Mouse (Mus musculus): ENCODE measurements around the gene Sash1. TPM values are rescaled to one million over a fixed set of nuclear protein-coding genes. Genes with fewer than 3 reads are reported as not detected.

Sash1 gene
- polyA plus RNA-seq, 1 experiment from 2014 or later, result 1.7 TPM

DNA sequence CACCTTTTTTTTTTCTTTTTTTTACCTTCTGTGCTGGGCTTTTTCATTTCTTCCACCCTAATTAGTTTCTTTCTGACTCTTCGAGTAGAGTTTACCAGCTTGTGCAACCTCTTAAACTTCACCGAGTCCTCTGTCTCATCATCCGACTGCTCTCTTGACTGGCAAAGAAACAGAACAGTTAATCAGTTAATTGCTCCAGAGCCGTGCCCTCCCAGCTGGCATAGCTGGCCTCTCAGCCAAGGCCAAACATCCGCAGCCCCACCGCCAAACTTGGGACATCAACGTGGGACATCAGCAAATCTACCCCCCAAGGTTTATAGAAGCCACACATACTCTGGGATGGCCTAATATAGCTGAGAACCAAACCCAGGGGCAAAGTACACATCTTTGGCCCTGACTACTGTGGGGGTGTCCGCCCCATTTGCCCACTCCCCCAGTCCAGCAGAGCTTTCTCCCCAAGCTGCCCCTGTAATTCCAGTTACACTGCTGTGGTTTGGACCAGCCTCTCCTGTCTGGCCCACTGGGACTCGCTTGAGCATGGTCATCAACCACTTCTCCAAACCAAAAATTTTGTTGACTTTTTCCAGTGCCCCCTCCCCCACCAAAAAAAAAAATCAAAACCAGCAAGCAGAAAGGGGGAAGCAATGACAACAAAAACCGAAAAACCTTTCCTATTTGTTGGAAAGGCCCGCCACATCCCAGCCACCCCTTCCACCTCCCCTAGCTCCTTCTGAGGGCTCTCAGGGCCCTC, 129.1 kb downstream of the Sash1 start:
- Histone ChIP-seq H3K9me3 (ENCODE audit: control insufficient read depth, low read length) (no peaks in the 10 kb centered on the region), H3K4me2 (no peak overlapping the region), H3K27me3 (replicated peaks; ENCODE audit: control insufficient read depth, insufficient read depth, low read length) (no peaks in the 10 kb centered on the region), H3K27ac (ENCODE audit: low read depth, low read length) (no peak overlapping the region), H3K36me3 (ENCODE audit: control insufficient read depth, insufficient read depth, low read length) (no peaks in the 10 kb centered on the region), H3K4me3 (ENCODE audit: low read depth, low read length) (no peak overlapping the region), H3K4me1 (replicated peaks; ENCODE audit: control insufficient read depth, insufficient read depth, low read length) (no peaks in the 10 kb centered on the region; the same call in 1 of the 2 replicates), H3K9ac (ENCODE audit: low read depth, low read length) (no peak overlapping the region)
- 72% methylated on average over 11 of the region's 11 CpGs for WGBS
- ATAC-seq (replicated peaks; ENCODE audit: low FRiP score), result no peak
- DNase-seq (ENCODE audit: low spot score), result no peak

DNA sequence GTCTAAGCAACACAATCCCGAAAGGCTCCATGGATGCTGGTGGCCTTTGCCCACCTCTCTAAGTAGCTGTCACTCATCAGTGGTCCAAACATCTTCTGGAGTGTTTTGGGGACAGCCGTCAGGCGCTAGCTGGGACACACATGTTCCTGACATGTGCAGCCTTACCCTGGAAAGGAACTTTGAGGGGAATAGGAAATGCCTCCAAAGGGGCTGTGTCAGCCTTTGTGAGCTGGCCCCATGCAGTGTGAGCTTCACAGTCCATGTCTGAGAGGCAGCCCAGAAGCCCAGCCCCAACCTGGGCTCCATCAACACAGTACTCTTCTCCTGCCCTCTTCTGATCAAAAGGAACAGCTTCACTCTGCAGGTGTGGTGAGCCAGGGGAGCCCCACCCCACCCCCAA, 132.5 kb downstream of the Sash1 start:
- ATAC-seq (replicated peaks; ENCODE audit: low FRiP score) (no peak), DNase-seq (ENCODE audit: low spot score) (no peak)
- no peak overlapping the region for H3K27ac ChIP-seq (ENCODE audit: low read depth, low read length)
- no peak overlapping the region for H3K4me2 ChIP-seq
- H3K36me3 ChIP-seq (ENCODE audit: control insufficient read depth, insufficient read depth, low read length), result no peaks in the 10 kb centered on the region; the same call in 1 of the 2 replicates
- no peaks in the 10 kb centered on the region for H3K27me3 ChIP-seq (replicated peaks; ENCODE audit: control insufficient read depth, insufficient read depth, low read length)
- no peak overlapping the region for H3K4me3 ChIP-seq (ENCODE audit: low read depth, low read length)
- no peaks in the 10 kb centered on the region for H3K9me3 ChIP-seq (ENCODE audit: control insufficient read depth, low read length)
- H3K4me1 ChIP-seq (replicated peaks; ENCODE audit: control insufficient read depth, insufficient read depth, low read length), result no peaks in the 10 kb centered on the region; the same call in 1 of the 2 replicates
- H3K9ac ChIP-seq (ENCODE audit: low read depth, low read length), result no peak overlapping the region
- 89% methylated on average over 3 of the region's 3 CpGs for WGBS

DNA sequence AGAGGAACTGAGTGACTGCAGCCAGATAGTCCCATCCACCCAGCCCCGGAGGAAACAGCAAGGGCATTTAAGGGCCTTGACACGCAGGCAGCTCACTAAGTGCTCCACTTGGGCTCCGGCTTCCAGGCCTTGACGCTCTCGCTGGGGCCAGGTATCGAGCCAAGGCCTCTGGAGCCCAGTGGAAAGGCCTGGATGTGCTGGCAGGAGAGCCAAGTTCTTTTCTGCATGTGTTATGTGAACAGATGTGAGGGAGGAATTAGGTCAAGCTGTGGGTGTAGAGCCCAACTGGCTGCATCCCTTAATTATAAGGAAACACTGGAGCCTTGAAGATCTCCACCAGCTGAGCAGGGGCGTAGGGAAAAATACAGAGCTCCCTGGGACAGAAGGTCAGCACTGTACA, 133.4 kb downstream of the Sash1 start:
- no peaks in the 10 kb centered on the region for H3K9me3 ChIP-seq (ENCODE audit: control insufficient read depth, low read length)
- no peak overlapping the region for H3K9ac ChIP-seq (ENCODE audit: low read depth, low read length)
- DNase-seq (ENCODE audit: low spot score) (no peak), ATAC-seq (replicated peaks; ENCODE audit: low FRiP score) (no peak)
- no peak overlapping the region for H3K4me2 ChIP-seq
- H3K27me3 ChIP-seq (replicated peaks; ENCODE audit: control insufficient read depth, insufficient read depth, low read length), result no peaks in the 10 kb centered on the region
- H3K4me1 ChIP-seq (replicated peaks; ENCODE audit: control insufficient read depth, insufficient read depth, low read length), result no peaks in the 10 kb centered on the region; the same call in 1 of the 2 replicates
- no peaks in the 10 kb centered on the region; the same call in 1 of the 2 replicates for H3K36me3 ChIP-seq (ENCODE audit: control insufficient read depth, insufficient read depth, low read length)
- no peak overlapping the region for H3K27ac ChIP-seq (ENCODE audit: low read depth, low read length)
- WGBS, result 88% methylated on average over 7 of the region's 7 CpGs
- H3K4me3 ChIP-seq (ENCODE audit: low read depth, low read length), result no peak overlapping the region

DNA sequence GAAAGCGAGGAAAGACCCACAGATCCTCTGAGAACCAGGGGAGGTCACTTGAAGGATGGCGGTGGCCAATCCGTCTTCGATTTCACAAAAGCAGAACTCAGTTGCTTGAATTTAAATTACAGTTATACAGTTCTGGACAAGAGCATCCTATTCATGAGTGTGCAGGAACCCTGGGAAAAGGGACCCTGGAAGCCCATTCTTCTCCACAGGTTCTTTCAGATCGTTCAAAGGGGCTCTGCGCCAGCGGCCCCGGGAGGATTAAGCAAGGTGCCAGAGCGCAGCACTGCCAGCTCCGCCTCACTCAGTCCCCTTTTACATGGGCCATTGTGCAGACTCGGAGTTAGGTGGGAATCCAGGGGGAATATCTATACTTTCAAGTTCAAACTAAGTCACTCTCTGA, 136.3 kb downstream of the Sash1 start:
- ATAC-seq (replicated peaks; ENCODE audit: low FRiP score) (no peak), DNase-seq (ENCODE audit: low spot score) (no peak)
- WGBS, result 90% methylated on average over 11 of the region's 11 CpGs
- no peaks in the 10 kb centered on the region for H3K27me3 ChIP-seq (replicated peaks; ENCODE audit: control insufficient read depth, insufficient read depth, low read length)
- no peaks in the 10 kb centered on the region for H3K9me3 ChIP-seq (ENCODE audit: control insufficient read depth, low read length)
- H3K4me3 ChIP-seq (ENCODE audit: low read depth, low read length), result no peak overlapping the region
- no peaks in the 10 kb centered on the region for H3K4me1 ChIP-seq (replicated peaks; ENCODE audit: control insufficient read depth, insufficient read depth, low read length)
- no peak overlapping the region for H3K4me2 ChIP-seq
- H3K9ac ChIP-seq (ENCODE audit: low read depth, low read length), result no peak overlapping the region
- no peaks in the 10 kb centered on the region; the same call in 1 of the 2 replicates for H3K36me3 ChIP-seq (ENCODE audit: control insufficient read depth, insufficient read depth, low read length)
- H3K27ac ChIP-seq (ENCODE audit: low read depth, low read length), result no peak overlapping the region

DNA sequence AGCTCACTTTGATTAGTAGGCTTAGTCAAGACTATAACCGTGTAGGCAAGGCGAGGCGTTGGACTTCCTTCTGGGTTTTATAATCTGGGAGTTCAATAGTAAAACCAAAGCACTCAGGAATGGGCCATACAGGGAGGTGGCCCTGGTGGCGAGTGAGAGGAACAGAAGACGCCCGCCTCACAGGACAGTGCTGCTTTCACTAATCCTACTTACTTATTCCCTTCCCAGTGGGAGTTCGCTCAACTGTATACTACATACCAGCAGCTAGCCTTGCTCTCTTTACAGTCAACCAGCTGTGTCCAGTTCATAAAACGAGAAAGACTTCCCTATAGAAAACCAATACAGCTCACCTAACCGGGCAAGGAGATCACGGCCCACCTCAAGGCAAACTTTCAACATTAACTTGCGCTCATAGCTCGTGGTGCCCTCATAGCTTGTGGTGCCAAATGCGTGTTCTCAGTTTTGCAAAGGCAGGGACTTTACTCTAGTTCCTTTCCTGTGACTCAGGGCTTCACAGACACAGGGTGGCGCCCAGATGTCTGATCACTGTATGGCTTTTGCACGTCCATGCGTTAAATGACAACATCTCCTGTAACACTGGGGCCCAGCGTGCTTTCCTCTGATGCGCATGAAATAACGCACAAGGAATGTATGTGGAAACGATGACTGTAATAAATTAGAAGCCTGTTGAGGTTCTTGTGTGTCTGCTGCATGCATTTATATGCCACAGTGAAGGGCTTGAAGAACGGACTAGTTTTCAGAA, 138.2 kb downstream of the Sash1 start:
- DNase-seq (ENCODE audit: low spot score) (no peak), ATAC-seq (replicated peaks; ENCODE audit: low FRiP score) (no peak)
- H3K4me1 ChIP-seq (replicated peaks; ENCODE audit: control insufficient read depth, insufficient read depth, low read length), result no peaks in the 10 kb centered on the region
- no peak overlapping the region for H3K27ac ChIP-seq (ENCODE audit: low read depth, low read length)
- H3K27me3 ChIP-seq (replicated peaks; ENCODE audit: control insufficient read depth, insufficient read depth, low read length), result no peaks in the 10 kb centered on the region
- 86% methylated on average over 21 of the region's 21 CpGs for WGBS
- no peak overlapping the region for H3K9ac ChIP-seq (ENCODE audit: low read depth, low read length)
- no peak overlapping the region for H3K4me2 ChIP-seq
- no peak overlapping the region for H3K4me3 ChIP-seq (ENCODE audit: low read depth, low read length)
- no peaks in the 10 kb centered on the region for H3K9me3 ChIP-seq (ENCODE audit: control insufficient read depth, low read length)
- H3K36me3 ChIP-seq (ENCODE audit: control insufficient read depth, insufficient read depth, low read length), result no peaks in the 10 kb centered on the region; the same call in 1 of the 2 replicates

DNA sequence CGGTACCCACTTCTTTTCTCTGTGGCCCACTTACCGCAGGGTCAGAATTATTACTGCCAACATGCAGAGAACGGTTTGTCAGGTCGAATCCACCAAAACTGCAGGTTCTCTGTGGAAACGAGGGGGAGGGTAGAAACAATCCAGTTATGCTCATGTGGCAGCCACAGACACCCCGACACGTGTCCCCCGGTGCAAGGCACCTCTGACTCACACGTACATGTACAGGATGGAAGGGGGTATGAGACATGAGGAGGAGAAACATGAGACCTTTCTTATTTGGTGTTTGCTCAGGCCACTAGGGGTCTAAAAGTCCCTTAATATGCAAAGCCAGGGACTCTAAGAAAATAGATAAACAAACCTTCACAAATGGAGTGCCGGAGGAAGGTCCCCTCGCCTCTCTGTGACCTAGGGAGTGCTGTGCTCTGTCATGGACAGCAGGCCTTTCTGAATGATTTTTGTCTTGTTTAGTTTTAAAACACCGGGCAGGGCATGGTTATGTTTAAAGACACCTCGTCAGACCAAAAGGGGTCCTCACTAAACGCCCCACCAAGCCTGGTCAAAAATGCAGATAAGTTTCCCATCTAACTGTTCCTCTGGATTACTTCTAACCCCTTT, 139.7 kb downstream of the Sash1 start:
- Histone ChIP-seq H3K4me3 (ENCODE audit: low read depth, low read length) (no peak overlapping the region), H3K27me3 (replicated peaks; ENCODE audit: control insufficient read depth, insufficient read depth, low read length) (no peaks in the 10 kb centered on the region), H3K36me3 (ENCODE audit: control insufficient read depth, insufficient read depth, low read length) (no peaks in the 10 kb centered on the region; the same call in 1 of the 2 replicates), H3K4me2 (no peak overlapping the region), H3K9ac (ENCODE audit: low read depth, low read length) (no peak overlapping the region), H3K27ac (ENCODE audit: low read depth, low read length) (no peak overlapping the region), H3K4me1 (replicated peaks; ENCODE audit: control insufficient read depth, insufficient read depth, low read length) (peaks cover 5% of the 10 kb centered on the region), H3K9me3 (ENCODE audit: control insufficient read depth, low read length) (no peaks in the 10 kb centered on the region)
- ATAC-seq (replicated peaks; ENCODE audit: low FRiP score) (no peak), DNase-seq (ENCODE audit: low spot score) (no peak)
- WGBS, result 71% methylated on average over 14 of the region's 14 CpGs

- peak; percentile 53 for DNase-seq (ENCODE audit: low spot score)
- WGBS, result 38% methylated on average over 2 of the region's 2 CpGs
- no peaks in the 10 kb centered on the region for H3K36me3 ChIP-seq (ENCODE audit: control insufficient read depth, insufficient read depth, low read length)
Observed at GRCm38 (mm10) chr10:8742872-8743271, 143.0 kb downstream of the Sash1 start.

GRCm38 (mm10) chr10:8741505-8741904, 144.4 kb downstream of the Sash1 start:
- DNase-seq (ENCODE audit: low spot score) (no peak), ATAC-seq (replicated peaks; ENCODE audit: low FRiP score) (peak; percentile 28)
- 71% methylated on average over 9 of the region's 9 CpGs for WGBS
- no peaks in the 10 kb centered on the region for H3K9me3 ChIP-seq (ENCODE audit: control insufficient read depth, low read length)
- no peaks in the 10 kb centered on the region for H3K36me3 ChIP-seq (ENCODE audit: control insufficient read depth, insufficient read depth, low read length)
- H3K4me3 ChIP-seq (ENCODE audit: low read depth, low read length), result no peak overlapping the region
- peaks cover 11% of the 10 kb centered on the region for H3K4me1 ChIP-seq (replicated peaks; ENCODE audit: control insufficient read depth, insufficient read depth, low read length)
- no peak overlapping the region for H3K4me2 ChIP-seq
- H3K27ac ChIP-seq (ENCODE audit: low read depth, low read length), result no peak overlapping the region
- no peaks in the 10 kb centered on the region for H3K27me3 ChIP-seq (replicated peaks; ENCODE audit: control insufficient read depth, insufficient read depth, low read length)
- no peak overlapping the region for H3K9ac ChIP-seq (ENCODE audit: low read depth, low read length)

More at GRCm38 (mm10) chr10:8742872-8743271, 143.0 kb downstream of the Sash1 start:
- no peak overlapping the region for H3K9ac ChIP-seq (ENCODE audit: low read depth, low read length)
- no peak overlapping the region for H3K4me2 ChIP-seq
- no peaks in the 10 kb centered on the region for H3K27me3 ChIP-seq (replicated peaks; ENCODE audit: control insufficient read depth, insufficient read depth, low read length)
- H3K4me3 ChIP-seq (ENCODE audit: low read depth, low read length), result no peak overlapping the region
- no peaks in the 10 kb centered on the region for H3K9me3 ChIP-seq (ENCODE audit: control insufficient read depth, low read length)
- H3K4me1 ChIP-seq (replicated peaks; ENCODE audit: control insufficient read depth, insufficient read depth, low read length), result peaks cover 11% of the 10 kb centered on the region
- ATAC-seq (replicated peaks; ENCODE audit: low FRiP score), result no peak
- H3K27ac ChIP-seq (ENCODE audit: low read depth, low read length), result no peak overlapping the region

Measured in liver, embryonic 11.5 days (tissue).